ENCODE assay signal across 14 mouse cellular contexts in genomic region chr5:119389384-119389783, GRCm38 (mm10).
DNase-seq lines count a peak whose midpoint lies in the region; ATAC-seq and TF ChIP-seq lines count a peak whose summit lies in the region.
"Had no signal": no experiment of that assay in that cellular context is flagged by ENCODE, and none has a peak within 500 bp of the region (broad histone marks: within the 10 kb centered on the region; RNA-seq: fewer than 3 reads in every experiment).

No protein-coding gene starts in this region.

- H3K4me3 ChIP-seq in lung, embryonic 14.5 days (ENCODE audit: low read depth, low read length), result no peak overlapping the region
- H3K4me3 ChIP-seq in lung, adult 2 months (replicated peaks; ENCODE audit: extremely low read depth, low read depth, low read length), result no peak overlapping the region
- H3K4me3 ChIP-seq in stomach, embryonic 15.5 days (replicated peaks), result no peak overlapping the region
- H3K4me3 ChIP-seq: forebrain, embryonic 15.5 days had no signal

- peak; percentile 43 to 47 for DNase-seq in cerebellum, postnatal 25 days
- peak; percentile 34 for DNase-seq in lung, embryonic 14.5 days
- no peak for DNase-seq in lung, adult 2 months
- DNase-seq in gastrocnemius, postnatal 14 days, result peak; percentile 38
- DNase-seq in ovary, postnatal 36 days (ENCODE audit: low spot score), result no peak
- DNase-seq in layer of hippocampus, postnatal 36 days, result no peak
- DNase-seq: kidney, adult 8-10 months had no signal

- H3K9me3 ChIP-seq in lung, embryonic 14.5 days (ENCODE audit: low read depth, low read length), result no peaks in the 10 kb centered on the region
- H3K9me3 ChIP-seq in stomach, embryonic 15.5 days, result no peaks in the 10 kb centered on the region
- H3K9me3 ChIP-seq: forebrain, embryonic 15.5 days had no signal

- intact Hi-C loops in gastrocnemius, postnatal 14 days (cut with DNase I; ENCODE audit: low total_unique reads), result no loop called here

- H3K36me3 ChIP-seq in lung, embryonic 14.5 days (ENCODE audit: insufficient read depth), result no peaks in the 10 kb centered on the region
- no peaks in the 10 kb centered on the region for H3K36me3 ChIP-seq in stomach, embryonic 15.5 days
- H3K36me3 ChIP-seq: forebrain, embryonic 15.5 days had no signal

- H3K9ac ChIP-seq in lung, embryonic 14.5 days, result no peak overlapping the region
- H3K9ac ChIP-seq in stomach, embryonic 15.5 days, result no peak overlapping the region
- H3K9ac ChIP-seq: forebrain, embryonic 15.5 days; hindbrain, embryonic 14.5 days; liver, embryonic 14.5 days had no signal

- no peaks in the 10 kb centered on the region for H3K27me3 ChIP-seq in lung, embryonic 14.5 days (ENCODE audit: insufficient read depth, low read length)
- H3K27me3 ChIP-seq in stomach, embryonic 15.5 days (replicated peaks), result no peaks in the 10 kb centered on the region
- H3K27me3 ChIP-seq: CH12.LX; forebrain, embryonic 15.5 days had no signal

- ATAC-seq in cerebellum, adult (ENCODE audit: insufficient number of reproducible peaks, low FRiP score, low TSS enrichment), result no peak
- ATAC-seq in lung, embryonic 14.5 days (ENCODE audit: insufficient read depth), result no peak
- ATAC-seq in stomach, embryonic 15.5 days (ENCODE audit: insufficient read depth, low FRiP score, low read depth), result no peak
- ATAC-seq: forebrain, embryonic 15.5 days; midbrain, embryonic 16.5 days had no signal

- peak overlapping the region; percentile 25; the same call in 1 of the 2 replicates for H3K27ac ChIP-seq in lung, embryonic 14.5 days (ENCODE audit: low read depth)
- H3K27ac ChIP-seq in stomach, embryonic 15.5 days, result peak overlapping the region; percentile 44; the same call in 1 of the 2 replicates
- H3K27ac ChIP-seq: forebrain, embryonic 15.5 days; hindbrain, embryonic 14.5 days; liver, embryonic 14.5 days had no signal

- H3K4me2 ChIP-seq in lung, embryonic 14.5 days, result no peak overlapping the region
- H3K4me2 ChIP-seq in stomach, embryonic 15.5 days, result no peak overlapping the region
- H3K4me2 ChIP-seq: forebrain, embryonic 15.5 days; hindbrain, embryonic 14.5 days had no signal

- no peak for TF ChIP-seq CTCF in lung, embryonic 14.5 days (IDR thresholded peaks at IDR 0.05; ENCODE audit: low read depth)
- no peak for TF ChIP-seq CTCF in lung, adult 2 months (IDR thresholded peaks at IDR 0.05; ENCODE audit: insufficient read depth, low read length)

- peaks cover 15% of the 10 kb centered on the region; the same call in 1 of the 2 replicates for H3K4me1 ChIP-seq in lung, embryonic 14.5 days (ENCODE audit: insufficient read depth)
- H3K4me1 ChIP-seq in lung, adult 2 months (ENCODE audit: control insufficient read depth, insufficient read depth, low read length), result no peaks in the 10 kb centered on the region
- H3K4me1 ChIP-seq in stomach, embryonic 15.5 days, result 0 out of 2 replicates have a peak, but pooled peaks cover 8% of the 10 kb centered on the region

- WGBS in lung, embryonic 14.5 days, result 47% methylated on average over 9 of the region's 9 CpGs
- 60% methylated on average over 9 of the region's 9 CpGs for WGBS in lung, adult 2 months
- 55% methylated on average over 9 of the region's 9 CpGs for WGBS in stomach, embryonic 15.5 days

- TF ChIP-seq POLR2A in lung, adult 2 months (IDR thresholded peaks at IDR 0.05; ENCODE audit: borderline replicate concordance, extremely low read depth, low read depth, low read length), result no peak

Comparison
In these comparisons a context has a peak if more than half of its experiments do, and no peak if none do; other contexts are left out.
1. DNase-seq: peak in cerebellum, postnatal 25 days (2 of 2), lung, embryonic 14.5 days (single experiment) and gastrocnemius, postnatal 14 days (single experiment); none in lung, adult 2 months (single experiment), ovary, postnatal 36 days (single experiment) and layer of hippocampus, postnatal 36 days (0 of 2).